Mouse (Mus musculus) embryo, embryonic 11 days (tissue): ENCODE results near the gene Btg2.

Experiments used
- DNase-seq: peaks from one replicate; pipeline ENCODE4 v3.0.0-alpha.2; 2015

Gene Btg2

DNA sequence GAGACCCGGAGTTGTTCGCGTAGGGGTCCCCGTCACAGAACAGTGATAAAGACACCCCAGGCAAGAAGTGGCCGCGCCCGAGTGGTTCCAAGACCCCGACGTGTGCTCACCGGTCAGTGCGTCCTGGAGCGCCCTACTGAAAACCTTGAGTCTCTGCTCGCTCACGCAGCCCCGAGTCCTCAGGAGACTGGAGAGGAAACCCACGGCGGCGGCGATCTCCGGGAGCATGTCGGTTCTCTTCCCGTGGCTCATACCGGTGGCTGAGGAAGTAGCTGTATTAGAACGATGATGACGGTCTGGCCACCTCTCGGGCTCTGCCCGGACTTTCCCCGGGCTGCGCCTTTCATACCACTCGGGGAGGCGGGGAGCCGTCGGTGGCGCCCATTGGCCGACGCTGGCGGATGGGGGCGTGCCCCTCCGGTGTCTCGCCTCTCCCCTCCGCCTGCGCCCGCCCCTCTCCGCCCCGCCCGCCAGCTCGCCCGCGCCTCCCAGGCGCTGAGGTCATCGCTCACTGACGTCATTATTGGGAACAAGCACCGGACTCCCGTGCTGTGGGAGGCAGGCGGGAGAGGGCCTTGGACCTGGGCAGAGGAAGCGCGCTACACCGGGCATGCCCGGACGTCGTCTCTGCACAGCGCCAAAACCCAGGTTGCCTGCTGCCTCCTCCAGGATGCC lies at the start of gene Btg2:
Btg2 (minus strand) TSS at position 319 of the 675 bp plus-strand sequence.
- DNase-seq = peak; percentile 98

DNA sequence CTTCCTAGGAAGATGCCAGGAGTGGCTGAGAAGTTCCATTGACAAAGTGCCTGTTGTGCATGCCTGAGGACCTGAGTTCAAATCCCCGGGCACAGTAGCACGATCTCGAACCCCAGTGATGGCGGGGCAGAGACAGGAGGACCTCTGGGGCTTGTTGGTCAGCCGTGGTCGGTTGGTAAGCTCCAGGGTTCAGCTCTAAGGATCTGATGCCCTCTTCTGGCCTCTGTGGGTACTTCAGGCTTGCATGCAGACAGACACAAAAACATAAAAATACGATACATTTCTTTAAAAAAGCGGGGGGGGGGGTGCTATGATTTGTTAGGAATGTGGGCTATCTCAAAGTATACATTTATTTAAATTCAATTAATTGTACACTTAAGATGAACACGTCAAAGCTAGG lies 43.3 kb upstream of the Btg2 start:
- DNase-seq = peak; percentile 57

DNA sequence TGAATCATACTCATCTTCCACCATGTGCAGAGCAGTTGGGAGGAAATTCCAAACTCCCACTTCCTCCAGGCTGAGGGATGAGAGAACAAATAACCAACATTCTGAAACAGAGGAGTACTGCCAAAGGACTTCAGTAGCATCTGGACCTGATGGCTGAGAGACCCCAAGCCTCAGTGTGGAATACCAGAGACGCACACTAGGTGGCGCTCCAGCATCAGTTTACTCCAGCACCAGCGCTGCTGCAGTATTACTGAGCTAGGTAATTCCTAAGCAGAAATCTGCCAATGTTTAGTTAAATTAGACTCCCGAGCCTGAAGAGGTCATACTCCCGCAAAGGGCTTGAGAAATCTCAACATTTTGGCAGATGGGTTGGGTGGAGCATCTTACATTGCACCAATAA lies 41.3 kb upstream of the Btg2 start:
- peak; percentile 88 for DNase-seq

DNA sequence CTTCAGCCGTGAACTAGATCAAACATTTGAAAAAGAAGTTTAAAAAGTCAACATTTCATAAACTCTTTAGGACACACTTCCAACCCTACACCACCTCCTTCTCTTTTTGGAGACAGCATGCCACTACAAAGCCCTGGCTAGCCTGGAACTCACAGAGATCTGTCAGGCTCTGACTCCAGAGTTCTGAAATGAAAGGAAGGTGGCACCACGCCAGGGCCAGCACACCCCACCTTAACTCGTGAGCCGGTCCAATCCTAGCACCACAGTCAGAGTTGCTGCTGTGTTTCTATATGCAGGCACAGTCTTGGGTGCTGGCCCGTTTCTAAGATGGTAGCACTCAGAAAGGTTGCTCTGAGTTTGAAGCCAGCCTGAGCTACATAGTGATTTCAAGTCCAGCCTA lies 38.2 kb upstream of the Btg2 start:
- DNase-seq = no peak

DNA sequence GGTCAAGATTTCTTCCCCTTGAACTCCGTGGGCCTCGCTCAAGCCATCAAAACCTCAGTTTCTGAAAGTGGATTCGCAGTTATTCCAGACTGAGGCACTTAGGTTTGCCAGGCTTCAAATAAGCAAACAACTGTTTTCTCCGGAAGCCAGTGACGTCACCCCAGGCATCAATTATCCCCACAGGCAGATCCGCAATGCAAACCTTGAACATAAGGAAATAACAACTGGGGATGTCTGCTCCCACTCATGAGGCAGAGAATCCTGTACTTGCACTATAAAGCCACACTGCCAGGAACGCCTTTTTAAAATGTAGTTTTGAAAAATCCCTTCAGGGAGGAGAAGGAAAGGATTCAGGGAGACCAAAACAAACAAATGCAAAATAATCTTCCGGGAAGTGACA lies 36.5 kb upstream of the Btg2 start:
- DNase-seq = no peak

DNA sequence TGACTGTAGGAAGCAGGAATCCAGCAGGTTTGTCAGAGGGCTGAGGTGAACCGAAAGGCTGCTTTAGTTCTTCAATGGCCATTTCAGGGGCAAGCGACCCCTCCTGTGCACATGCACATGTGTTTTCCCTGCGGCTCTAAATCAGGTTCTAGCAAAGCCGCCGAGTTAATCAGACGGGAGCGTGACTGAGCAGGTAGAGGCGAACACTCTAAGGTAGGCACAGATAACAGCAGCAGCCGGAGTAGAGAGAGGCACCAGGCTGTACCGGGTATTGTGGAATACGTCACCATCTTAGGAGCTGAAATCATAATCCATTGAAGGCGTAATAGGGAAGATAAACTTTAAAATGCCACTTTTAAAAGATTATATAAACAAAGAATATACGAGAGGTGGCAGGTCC lies 35.8 kb upstream of the Btg2 start:
- DNase-seq = no peak

DNA sequence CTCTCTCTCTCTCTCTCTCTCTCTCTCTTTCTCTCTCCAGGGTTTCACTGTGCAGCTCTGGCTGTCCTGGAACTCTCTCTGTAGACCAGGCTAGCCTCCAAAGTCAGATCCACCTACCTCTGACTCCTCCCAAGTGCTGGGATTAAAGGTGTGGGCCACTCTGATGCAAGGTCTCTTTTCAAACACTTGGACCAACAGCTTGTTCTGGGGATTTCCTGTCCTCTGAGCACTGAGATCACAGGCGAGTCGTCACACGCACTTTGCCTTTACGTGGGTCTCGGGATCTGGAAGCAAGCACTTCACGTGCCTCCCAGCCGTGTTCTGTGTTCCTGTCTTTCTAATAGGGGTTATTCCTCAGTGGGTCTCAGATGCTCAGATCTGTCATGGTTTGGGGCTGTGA lies 35.1 kb upstream of the Btg2 start:
- no peak for DNase-seq

DNA sequence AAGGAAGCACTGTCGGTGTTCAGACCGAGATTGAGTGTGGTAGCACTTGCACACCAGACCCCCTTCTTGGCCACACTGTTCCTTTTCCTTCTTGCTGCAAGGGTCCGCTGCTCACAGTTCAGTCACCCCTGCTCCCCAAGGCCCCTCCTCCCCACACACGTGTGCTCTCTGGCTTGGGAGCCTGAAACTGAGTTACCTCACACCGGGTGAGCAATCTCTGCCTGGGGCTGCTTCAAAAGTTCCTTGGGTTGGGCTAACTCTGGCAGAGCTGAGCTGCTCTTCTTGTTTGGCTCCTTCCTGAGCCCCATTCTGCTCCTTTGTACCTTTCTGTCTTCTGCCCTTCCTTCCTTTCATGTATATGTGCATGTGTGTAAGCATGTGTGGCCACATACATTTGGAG lies 34.6 kb upstream of the Btg2 start:
- no peak for DNase-seq

DNA sequence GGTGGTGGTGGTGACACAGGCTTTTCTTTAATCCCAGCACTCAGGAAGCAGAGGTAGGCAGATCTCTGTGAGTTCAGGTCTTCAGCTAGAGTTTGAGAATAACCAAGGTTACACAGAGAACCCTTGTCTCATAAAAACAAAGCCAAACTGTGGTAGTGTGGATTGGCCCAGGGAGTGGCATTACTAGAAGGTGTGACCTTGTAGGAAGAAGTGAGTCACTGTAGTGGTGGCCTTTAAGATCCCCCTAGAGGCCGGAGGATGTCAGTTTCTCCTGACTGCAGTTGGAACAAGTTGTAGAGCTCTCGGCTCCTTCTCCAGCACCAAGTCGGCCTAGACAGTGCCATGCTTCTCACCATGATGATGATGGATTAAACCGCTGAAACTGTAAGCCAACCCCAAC lies 32.1 kb upstream of the Btg2 start, which contains the start of gene Chit1:
Chit1 (plus strand) TSS at position 264 of the 400 bp plus-strand sequence.
- DNase-seq = no peak

DNA sequence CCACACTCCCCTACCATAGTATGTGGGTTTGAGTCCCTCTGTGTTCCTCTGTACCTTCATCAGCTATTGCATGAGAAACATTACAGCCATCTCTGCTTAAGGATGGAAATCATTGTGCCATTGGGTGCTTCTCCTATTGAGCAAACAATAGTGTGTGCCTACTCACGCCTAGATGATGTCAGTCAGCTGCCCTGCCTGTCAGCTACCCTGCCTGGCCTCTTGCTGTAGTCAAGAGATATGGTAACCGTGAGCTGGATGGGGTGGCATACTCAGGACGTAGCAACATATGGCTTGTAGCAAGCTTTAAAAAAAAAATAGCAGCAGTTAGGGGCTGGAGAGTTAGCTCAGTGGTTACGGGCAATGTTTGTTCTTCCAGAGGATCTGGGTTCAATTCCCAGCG lies 31.5 kb upstream of the Btg2 start:
- DNase-seq = no peak

DNA sequence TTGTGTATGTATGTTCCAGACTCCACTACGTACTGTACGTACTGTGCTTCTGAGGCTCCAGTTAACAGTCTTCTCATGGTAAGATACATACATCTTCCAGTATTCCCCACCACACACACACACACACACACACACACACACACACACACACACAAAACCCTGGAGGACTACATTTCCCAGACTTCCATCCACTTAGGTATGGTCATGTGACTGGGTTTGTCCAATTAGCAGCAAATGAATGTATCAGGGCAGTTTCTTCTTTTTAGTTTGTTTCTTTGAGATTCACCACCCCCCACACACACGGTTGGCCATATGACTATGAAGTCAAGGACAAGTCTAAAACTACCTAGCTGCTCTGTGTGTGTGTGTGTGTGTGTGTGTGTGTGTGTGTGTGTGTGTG lies 31.1 kb upstream of the Btg2 start:
- DNase-seq = no peak

DNA sequence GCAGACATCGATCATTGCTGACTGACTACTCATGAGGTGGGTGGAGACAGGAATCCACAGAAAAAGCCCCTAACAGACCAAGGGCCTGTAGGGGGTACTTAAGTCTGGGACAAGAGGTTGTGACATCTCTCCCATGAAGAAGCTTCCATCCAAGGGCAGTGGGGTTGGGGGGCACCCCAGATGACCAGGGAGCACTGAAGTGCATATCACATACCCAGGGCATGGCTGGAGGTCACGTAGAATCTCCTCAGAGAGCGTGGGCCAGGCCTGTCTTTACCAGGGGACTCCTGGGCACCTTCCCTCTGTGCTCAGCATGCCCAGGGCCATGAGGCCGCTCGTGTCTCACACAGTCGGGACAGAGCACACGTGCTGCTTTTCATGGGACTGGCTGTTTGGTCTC lies 28.9 kb upstream of the Btg2 start:
- DNase-seq = no peak

DNA sequence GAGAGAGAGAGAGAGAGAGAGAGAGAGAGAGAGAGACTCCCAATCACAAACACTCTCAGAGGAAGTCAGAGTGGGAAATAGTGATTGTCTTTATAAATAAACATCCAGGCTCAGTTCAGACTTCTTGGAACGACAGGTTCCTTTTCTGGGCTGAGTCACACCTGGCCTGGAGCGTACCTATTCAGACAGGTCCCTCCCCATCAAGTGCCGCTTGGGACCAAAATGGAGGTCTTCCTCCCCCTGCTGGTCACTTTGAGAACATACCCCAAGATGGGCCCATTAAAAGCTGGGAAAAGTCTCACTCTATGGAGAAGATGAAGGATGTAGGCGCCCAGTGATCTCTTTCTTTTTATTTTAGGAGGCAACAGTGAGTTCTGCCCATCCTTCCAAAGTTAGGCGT lies 27.8 kb upstream of the Btg2 start:
- peak; percentile 74 for DNase-seq

DNA sequence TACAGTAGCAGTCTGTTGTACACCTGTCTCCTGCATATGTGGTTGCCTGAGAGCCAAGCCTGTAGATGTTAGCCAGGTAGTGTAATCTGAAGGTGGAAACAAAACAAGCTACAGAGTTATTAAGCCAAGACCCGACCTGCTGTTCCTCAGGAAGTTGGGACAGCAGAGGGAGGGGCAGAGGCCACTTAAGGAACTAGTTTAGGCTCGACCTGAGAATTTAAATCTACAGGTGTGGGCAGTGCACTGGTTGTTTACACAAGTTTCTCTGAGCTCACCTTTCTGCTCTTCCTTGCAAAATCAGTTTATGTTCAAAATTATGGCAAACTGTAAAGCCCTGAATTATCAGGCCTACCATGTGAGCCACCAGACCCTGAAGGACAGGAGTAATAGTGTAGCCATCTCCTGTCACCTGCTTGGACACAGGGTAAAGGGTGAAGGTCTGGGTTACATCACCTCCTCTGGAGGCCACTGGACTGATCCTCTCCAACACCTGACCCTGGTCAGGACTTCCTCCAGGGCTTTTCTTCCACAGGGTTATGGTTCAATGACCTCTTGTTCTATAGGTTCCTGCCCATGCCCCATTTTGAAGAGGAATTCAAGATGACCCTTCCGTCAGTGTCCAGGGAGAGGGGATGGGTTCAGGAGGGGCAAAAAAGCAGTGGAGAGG lies 27.0 kb upstream of the Btg2 start:
- no peak for DNase-seq

DNA sequence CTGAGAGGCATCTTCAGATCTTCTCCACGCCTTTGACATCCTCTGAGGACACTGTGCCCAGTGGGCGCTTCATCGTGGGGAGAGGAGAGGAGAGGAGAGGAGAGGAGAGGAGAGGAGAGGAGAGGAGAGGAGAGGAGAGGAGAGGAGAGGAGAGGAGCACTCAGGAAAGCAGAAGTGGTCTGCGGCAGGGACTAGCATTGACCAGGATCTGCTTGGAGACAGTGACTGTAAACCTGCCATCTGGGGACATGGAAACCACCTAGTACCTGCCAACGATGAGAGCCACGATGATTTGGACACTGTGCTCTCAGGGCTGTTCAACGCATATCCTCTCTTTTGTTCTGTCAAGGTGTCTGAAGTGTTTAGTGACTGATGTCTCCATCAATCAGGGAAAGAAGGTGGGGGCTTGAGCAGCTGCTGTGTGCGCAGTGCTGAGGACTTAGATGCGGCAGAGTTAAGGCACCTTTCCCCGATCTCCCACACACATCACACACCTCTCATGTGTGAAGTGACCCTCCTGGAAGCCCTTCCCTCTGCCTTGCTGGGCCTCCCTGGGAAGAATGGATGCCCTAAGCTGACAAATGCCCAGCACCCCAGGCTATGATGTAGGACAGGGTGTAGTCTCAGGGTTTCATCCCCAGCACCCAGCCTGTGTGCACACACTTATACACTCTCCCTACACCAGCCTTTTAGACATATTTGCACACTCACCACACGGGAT lies 26.3 kb upstream of the Btg2 start:
- DNase-seq = no peak

DNA sequence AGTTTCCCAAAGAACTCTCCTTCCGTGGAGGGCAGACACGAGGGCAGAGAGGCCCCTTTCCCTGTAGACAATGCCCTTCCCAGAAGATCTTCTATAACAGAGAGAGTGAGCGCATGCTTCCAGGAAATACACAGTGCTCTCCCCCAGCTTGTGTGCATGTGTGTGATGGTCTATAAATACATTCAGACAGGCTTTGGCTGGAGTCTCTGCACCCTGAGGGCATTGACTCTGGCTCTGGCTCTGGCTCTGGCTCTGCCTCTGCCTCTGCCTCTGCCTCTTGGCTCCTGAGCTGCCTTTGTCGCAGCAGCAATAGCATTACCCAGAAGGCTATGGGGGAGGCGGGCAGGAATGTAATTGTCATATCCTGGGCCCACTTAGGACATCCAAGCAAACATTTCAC lies 24.9 kb upstream of the Btg2 start:
- no peak for DNase-seq

DNA sequence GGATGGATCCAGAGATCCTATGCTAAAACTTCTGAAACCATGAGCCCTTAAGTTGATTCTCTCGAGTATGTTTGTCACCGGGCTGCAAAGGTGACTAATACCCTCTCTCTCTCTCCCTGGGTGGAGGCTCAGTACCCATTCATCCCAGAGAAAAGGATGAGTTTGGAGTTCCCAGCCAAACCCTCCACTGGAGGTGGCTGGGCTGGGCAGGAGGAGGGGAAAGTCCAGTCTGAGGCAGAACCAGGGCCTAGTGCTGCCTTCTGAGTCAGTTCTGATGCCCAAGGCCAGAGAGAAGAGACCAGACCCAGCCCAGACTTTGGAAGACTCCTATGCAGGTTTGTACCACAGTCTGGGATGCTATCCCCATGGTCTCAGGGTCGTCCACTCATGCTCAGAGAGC lies 22.7 kb upstream of the Btg2 start:
- DNase-seq = no peak

DNA sequence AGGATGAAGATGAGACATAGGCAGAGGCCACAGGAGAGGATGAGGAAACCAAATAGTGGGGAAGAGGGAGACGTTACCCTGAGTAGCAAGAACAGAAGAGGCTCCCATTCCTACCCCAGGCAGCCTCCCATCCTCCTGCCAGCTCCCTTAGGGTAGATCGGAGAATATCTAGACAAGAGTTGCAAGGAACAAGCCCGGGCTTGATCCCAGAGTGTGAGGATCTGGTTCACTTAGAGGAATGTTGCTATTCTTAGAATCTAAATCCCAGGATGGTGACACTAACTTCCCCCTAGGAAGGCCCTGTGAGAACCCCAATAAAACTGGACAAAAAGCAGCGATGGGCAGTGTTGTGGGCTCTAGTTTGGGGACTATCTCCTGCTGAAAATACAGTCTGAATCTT lies 22.0 kb upstream of the Btg2 start:
- DNase-seq = no peak

DNA sequence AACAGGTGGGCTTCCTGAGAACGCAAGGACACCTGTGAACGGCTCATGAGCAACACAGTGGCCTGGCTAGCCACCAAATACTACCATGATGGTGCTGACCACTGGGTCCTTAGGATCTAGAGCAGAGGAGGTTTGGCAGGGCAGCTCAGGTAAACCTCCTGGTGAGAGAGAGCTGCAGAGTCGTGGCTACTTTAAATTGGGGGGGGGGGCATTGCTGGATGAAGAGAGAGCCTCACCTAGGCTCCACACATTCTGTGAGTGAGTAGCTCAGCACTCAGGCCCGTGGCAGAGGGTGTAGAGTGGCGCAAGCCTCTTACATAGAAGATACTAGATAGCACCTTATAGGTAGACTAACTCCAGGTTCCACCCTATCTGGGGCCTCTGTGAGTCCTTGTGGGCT lies 21.5 kb upstream of the Btg2 start:
- no peak for DNase-seq

DNA sequence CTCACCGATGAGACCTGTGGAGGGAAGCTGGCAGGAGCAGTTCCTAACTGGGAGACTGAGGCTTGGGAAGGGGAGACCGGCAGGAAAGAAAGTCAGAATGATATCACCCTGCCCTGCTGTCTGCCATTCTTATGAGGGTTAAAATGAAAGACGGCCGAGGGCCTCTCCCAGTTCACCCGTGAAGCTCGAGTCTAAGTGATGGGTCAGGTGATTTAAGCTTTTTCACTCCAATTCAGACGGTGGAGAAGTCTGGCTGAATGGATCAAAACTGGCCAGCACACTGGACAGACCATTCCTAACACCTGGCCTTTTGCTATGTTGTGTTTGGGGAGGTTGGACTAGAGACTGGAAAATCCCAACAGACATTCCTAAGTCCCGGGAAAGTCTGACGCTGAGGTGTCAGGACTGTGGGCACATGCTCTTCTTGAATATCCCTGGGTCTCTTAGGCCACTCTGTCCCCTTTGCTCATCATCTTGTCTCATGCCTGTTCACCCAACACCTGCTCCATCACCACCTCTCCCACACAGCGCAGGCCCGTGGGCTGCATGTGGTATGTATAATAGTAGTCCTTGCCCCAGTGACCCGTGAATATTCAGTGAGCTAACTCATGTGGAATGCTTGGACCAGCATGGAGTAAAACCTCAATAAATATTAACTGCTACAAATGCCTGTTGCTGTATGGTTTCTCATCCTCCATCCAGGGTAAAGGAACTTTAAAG lies 20.8 kb upstream of the Btg2 start:
- DNase-seq = no peak

DNA sequence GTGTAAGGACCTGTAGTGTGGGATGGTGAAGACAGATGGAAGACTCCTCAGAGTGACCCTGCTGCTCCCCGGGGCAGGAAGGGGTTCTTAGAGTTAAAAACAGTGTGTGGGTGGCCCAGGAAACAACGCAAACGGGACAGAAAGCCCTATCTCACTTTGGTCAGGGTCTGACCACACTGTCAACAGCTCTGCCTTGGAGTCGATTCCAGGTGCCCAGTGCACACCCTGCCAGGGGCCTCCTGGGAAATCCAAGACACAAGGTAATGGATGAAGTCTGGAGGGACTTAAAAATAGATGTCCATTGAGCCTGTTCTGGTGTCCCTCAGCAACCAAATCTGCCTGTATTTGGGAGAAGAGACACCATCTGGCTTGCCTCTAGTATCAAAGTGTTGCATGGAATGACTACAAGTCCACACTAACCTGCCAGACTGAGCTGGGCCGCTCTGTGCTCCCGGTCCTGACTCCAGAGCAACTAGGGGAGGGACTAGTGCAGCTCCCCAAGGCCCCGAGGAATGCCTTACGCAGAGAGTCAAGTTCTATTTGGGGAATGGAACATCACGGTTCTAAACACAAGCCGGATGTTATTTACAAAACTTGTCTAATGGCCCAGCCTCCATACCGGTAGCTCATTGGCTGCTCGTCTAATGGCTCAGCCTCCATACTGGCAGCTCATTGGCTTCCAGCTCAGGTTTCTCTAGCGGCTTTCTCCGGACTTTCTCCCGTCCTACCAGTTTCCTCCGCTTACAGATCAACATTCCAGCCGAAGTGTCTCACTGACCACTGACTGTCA lies 20.0 kb upstream of the Btg2 start:
- DNase-seq = peak; percentile 91

DNA sequence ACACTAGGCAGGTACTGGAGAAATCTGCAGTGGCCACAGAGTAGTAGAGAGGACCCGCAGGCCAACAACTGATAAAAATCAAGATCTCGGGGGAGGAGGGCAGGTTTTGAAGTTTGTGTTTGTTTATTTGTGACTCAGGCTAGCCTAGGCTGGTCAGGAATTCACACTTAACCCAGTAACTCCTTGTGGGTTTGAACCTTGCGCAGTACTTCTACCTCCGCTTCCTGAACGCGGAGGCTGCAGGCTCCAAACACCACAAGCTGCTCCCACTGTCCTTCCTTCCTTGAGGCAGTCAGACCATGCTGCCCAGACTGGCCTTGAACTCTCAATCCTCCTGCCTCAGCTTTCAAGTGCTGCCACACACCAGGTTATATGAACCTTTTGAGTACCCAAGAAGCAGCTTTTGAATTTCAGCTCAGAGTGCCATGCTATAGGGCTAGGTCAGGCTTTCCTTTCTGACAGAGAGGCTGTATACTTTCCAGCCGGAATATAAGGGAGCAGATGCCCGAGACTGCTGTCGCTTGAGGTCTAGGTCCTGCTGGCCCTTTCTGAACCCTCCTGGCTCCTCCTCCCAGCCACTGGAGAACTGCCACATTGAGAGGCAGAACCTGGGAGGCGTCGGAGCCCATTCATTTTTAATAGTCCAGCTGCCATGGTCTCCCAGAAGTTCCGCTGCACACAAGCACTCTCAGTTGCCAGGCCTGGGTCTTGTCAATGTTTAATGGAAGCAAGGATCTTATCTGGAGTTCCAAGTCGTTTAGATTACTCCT lies 19.2 kb upstream of the Btg2 start:
- DNase-seq = no peak
